Comparison of ENCODE assay signal across 8 mouse cellular contexts in the genomic region with DNA sequence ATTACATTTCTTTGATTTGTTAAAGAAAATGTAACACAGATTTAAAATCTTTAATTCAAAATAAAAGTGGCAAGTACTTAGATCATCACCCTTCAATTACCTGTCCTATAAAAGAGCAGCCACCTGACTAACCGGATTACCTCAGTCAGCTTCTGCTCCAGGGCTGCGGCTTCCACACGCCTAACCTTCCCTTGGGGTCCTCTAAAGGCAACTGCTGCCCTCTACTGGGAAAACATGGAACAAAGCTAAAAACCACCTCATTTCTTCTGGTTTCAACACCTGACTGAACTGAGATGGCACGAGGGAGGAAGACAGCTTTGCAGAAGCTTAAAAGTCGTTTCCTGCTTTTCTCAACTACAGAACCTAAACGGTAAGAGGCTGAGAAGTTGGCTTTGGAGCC.
DNase-seq lines count a peak whose midpoint lies in the region; ATAC-seq and TF ChIP-seq lines count a peak whose summit lies in the region.

No protein-coding gene starts in this region.

- H3K27ac ChIP-seq in spleen, adult 2 months (ENCODE audit: insufficient read depth, low read length) = no peak overlapping the region
- no peak overlapping the region for H3K27ac ChIP-seq in embryonic facial prominence, embryonic 12.5 days
- no peak overlapping the region for H3K27ac ChIP-seq in kidney, adult 2 months (ENCODE audit: insufficient read depth, low read depth, low read length)
- H3K27ac ChIP-seq in limb, embryonic 10.5 days = no peak overlapping the region
- no peak overlapping the region for H3K27ac ChIP-seq in neural tube, embryonic 12.5 days

- H3K4me2 ChIP-seq in embryonic facial prominence, embryonic 12.5 days (replicated peaks) = no peak overlapping the region
- no peak overlapping the region for H3K4me2 ChIP-seq in neural tube, embryonic 12.5 days (replicated peaks)

- H3K9ac ChIP-seq in embryonic facial prominence, embryonic 12.5 days = no peak overlapping the region
- no peak overlapping the region for H3K9ac ChIP-seq in neural tube, embryonic 12.5 days

- peak; percentile 16; the same call in 1 of the 2 replicates for TF ChIP-seq CTCF in spleen, adult 2 months (IDR thresholded peaks at IDR 0.05; ENCODE audit: extremely low read depth, insufficient read depth, insufficient read length, insufficient replicate concordance)
- TF ChIP-seq CTCF in kidney, adult 2 months (conservative IDR thresholded peaks at IDR 0.05; ENCODE audit: insufficient read depth, insufficient read length, low read depth, low read length) = peak; percentile 75

- WGBS in spleen, adult 2 months = 4% methylated on average over 6 of the region's 6 CpGs
- 10% methylated on average over 6 of the region's 6 CpGs for WGBS in embryonic facial prominence, embryonic 12.5 days
- WGBS in kidney, adult 2 months = 6% methylated on average over 6 of the region's 6 CpGs
- 22% methylated on average over 6 of the region's 6 CpGs for WGBS in limb, embryonic 10.5 days
- whole genome bisulfite sequencing in neural tube, embryonic 12.5 days = 19% methylated on average over 6 of the region's 6 CpGs

- H3K4me3 ChIP-seq in spleen, adult 2 months (ENCODE audit: extremely low read depth, insufficient read depth, insufficient read length) = no peak overlapping the region
- no peak overlapping the region for H3K4me3 ChIP-seq in embryonic facial prominence, embryonic 12.5 days
- no peak overlapping the region for H3K4me3 ChIP-seq in kidney, adult 2 months (ENCODE audit: insufficient read depth, low read depth, low read length)
- H3K4me3 ChIP-seq in limb, embryonic 10.5 days = no peak overlapping the region
- H3K4me3 ChIP-seq in neural tube, embryonic 12.5 days = no peak overlapping the region

- H3K4me1 ChIP-seq in spleen, adult 2 months (ENCODE audit: control insufficient read depth, insufficient read depth, insufficient read length) = no peaks in the 10 kb centered on the region
- no peaks in the 10 kb centered on the region for H3K4me1 ChIP-seq in embryonic facial prominence, embryonic 12.5 days
- no peaks in the 10 kb centered on the region for H3K4me1 ChIP-seq in kidney, adult 2 months (ENCODE audit: control insufficient read depth, insufficient read depth, low read length)
- no peaks in the 10 kb centered on the region for H3K4me1 ChIP-seq in limb, embryonic 10.5 days
- peaks cover 11% of the 10 kb centered on the region for H3K4me1 ChIP-seq in neural tube, embryonic 12.5 days

- peak; percentile 6 to 15 for DNase-seq in spleen, adult 2 months (ENCODE audit: low read depth in 1 of 2, low spot score in 2 of 2)
- DNase-seq in spleen, adult 12 weeks (ENCODE audit: low spot score) = no peak
- DNase-seq in adrenal gland, postnatal 36 days = peak; percentile 54 to 73
- peak; percentile 72 for DNase-seq in kidney, adult 2 months
- DNase-seq in limb, embryonic 10.5 days (ENCODE audit: low spot score) = peak; percentile 49
- DNase-seq in thymus, postnatal 4 days = peak; percentile 68

- peak; percentile 68; the same call in 1 of the 2 replicates for ATAC-seq in embryonic facial prominence, embryonic 12.5 days (ENCODE audit: insufficient number of reproducible peaks, insufficient read depth, low FRiP score, low TSS enrichment)
- ATAC-seq in neural tube, embryonic 12.5 days (ENCODE audit: low FRiP score, low read depth) = peak; percentile 39; the same call in 1 of the 2 replicates

- TF ChIP-seq POLR2A in spleen, adult 2 months (IDR thresholded peaks at IDR 0.05; ENCODE audit: low read depth, low read length) = no peak
- TF ChIP-seq POLR2A in kidney, adult 2 months (IDR thresholded peaks at IDR 0.05; ENCODE audit: low read depth, low read length) = no peak

- no peaks in the 10 kb centered on the region for H3K36me3 ChIP-seq in spleen, adult 2 months (ENCODE audit: control insufficient read depth, insufficient read depth, low read length)
- no peaks in the 10 kb centered on the region for H3K36me3 ChIP-seq in embryonic facial prominence, embryonic 12.5 days
- H3K36me3 ChIP-seq in kidney, adult 2 months (ENCODE audit: control insufficient read depth, insufficient read depth, low read length) = no peaks in the 10 kb centered on the region
- peaks cover 40% of the 10 kb centered on the region for H3K36me3 ChIP-seq in limb, embryonic 10.5 days
- H3K36me3 ChIP-seq in neural tube, embryonic 12.5 days = no peaks in the 10 kb centered on the region

- no peaks in the 10 kb centered on the region for H3K9me3 ChIP-seq in embryonic facial prominence, embryonic 12.5 days
- no peaks in the 10 kb centered on the region for H3K9me3 ChIP-seq in limb, embryonic 10.5 days (replicated peaks)
- no peaks in the 10 kb centered on the region for H3K9me3 ChIP-seq in neural tube, embryonic 12.5 days

- no peaks in the 10 kb centered on the region for H3K27me3 ChIP-seq in spleen, adult 2 months (ENCODE audit: control insufficient read depth, insufficient read depth, low read length)
- no peaks in the 10 kb centered on the region for H3K27me3 ChIP-seq in embryonic facial prominence, embryonic 12.5 days
- no peaks in the 10 kb centered on the region for H3K27me3 ChIP-seq in kidney, adult 2 months (replicated peaks; ENCODE audit: control insufficient read depth, insufficient read depth, low read length)
- H3K27me3 ChIP-seq in limb, embryonic 10.5 days (ENCODE audit: low read depth, poor library complexity, severe bottlenecking) = no peaks in the 10 kb centered on the region
- no peaks in the 10 kb centered on the region for H3K27me3 ChIP-seq in neural tube, embryonic 12.5 days (replicated peaks)
